Mouse (Mus musculus): ENCODE measurements around the gene Tmem219. TPM values are rescaled to one million over a fixed set of nuclear protein-coding genes. Genes with fewer than 3 reads are reported as not detected.
A peak's percentile ranks its signal among the peaks of the same experiment; 100 is the strongest.

Tmem219 gene
- polyA plus RNA-seq, 1 experiment from 2014 or later = 25.3 TPM

- Histone ChIP-seq H3K9ac (peak within 1 kb of the TSS; percentile 68), H3K36me3 (replicated peaks) (peaks cover 7% of the 10 kb centered on the region), H3K9me3 (no peaks in the 10 kb centered on the region), H3K4me3 (replicated peaks) (peak within 1 kb of the TSS; percentile 50), H3K4me2 (peak within 1 kb of the TSS; percentile 95), H3K27me3 (peaks cover 55% of the 10 kb centered on the region), H3K27ac (peak within 1 kb of the TSS; percentile 81), H3K4me1 (peaks cover 34% of the 10 kb centered on the region)
- under 1% methylated on average over 41 of the region's 42 CpGs for WGBS
- ATAC-seq (ENCODE audit: low FRiP score) = peak; percentile 89
Measured at GRCm38 (mm10) chr7:126949793-126950646, 27.3 kb upstream of the Tmem219 start, which contains the start of gene Sez6l2. Sez6l2 (plus strand) TSS chr7:126950563.

GRCm38 (mm10) chr7:126949403-126949792 is 26.7 kb upstream of the Tmem219 start, which contains the start of gene Asphd1:
Asphd1 (minus strand) TSS chr7:126949582.
- peak; percentile 69 for ATAC-seq (ENCODE audit: low FRiP score)
- H3K9ac ChIP-seq = peak within 1 kb of the TSS; percentile 68
- under 1% methylated on average over 21 of the region's 21 CpGs for WGBS
- peaks cover 34% of the 10 kb centered on the region for H3K4me1 ChIP-seq
- H3K36me3 ChIP-seq (replicated peaks) = peaks cover 13% of the 10 kb centered on the region
- peak within 1 kb of the TSS; percentile 50 for H3K4me3 ChIP-seq (replicated peaks)
- peaks cover 55% of the 10 kb centered on the region for H3K27me3 ChIP-seq
- peak within 1 kb of the TSS; percentile 81 for H3K27ac ChIP-seq
- peak within 1 kb of the TSS; percentile 95 for H3K4me2 ChIP-seq
- no peaks in the 10 kb centered on the region for H3K9me3 ChIP-seq

GRCm38 (mm10) chr7:126948626-126949025 is 25.9 kb upstream of the Tmem219 start:
- peaks cover 52% of the 10 kb centered on the region for H3K27me3 ChIP-seq
- no peak for ATAC-seq (ENCODE audit: low FRiP score)
- H3K4me3 ChIP-seq (replicated peaks) = peak overlapping the region; percentile 50
- peaks cover 21% of the 10 kb centered on the region for H3K36me3 ChIP-seq (replicated peaks)
- peak overlapping the region; percentile 81 for H3K27ac ChIP-seq
- no peaks in the 10 kb centered on the region for H3K9me3 ChIP-seq
- peak overlapping the region; percentile 68; the same call in 1 of the 2 replicates for H3K9ac ChIP-seq
- peaks cover 34% of the 10 kb centered on the region for H3K4me1 ChIP-seq
- WGBS = 83% methylated on average over 10 of the region's 10 CpGs
- H3K4me2 ChIP-seq = peak overlapping the region; percentile 95

GRCm38 (mm10) chr7:126946530-126946929 is 23.8 kb upstream of the Tmem219 start:
- Histone ChIP-seq H3K4me3 (replicated peaks) (no peak overlapping the region), H3K4me1 (peaks cover 31% of the 10 kb centered on the region), H3K9me3 (no peaks in the 10 kb centered on the region), H3K27ac (no peak overlapping the region), H3K4me2 (no peak overlapping the region), H3K27me3 (peaks cover 32% of the 10 kb centered on the region), H3K9ac (no peak overlapping the region; the same call in 1 of the 2 replicates), H3K36me3 (replicated peaks) (peaks cover 31% of the 10 kb centered on the region)
- no peak for ATAC-seq (ENCODE audit: low FRiP score)
- WGBS = 35% methylated on average over 3 of the region's 3 CpGs

- Histone ChIP-seq H3K4me2 (no peak overlapping the region), H3K9me3 (no peaks in the 10 kb centered on the region), H3K27ac (no peak overlapping the region), H3K4me1 (peaks cover 5% of the 10 kb centered on the region; the same call in 1 of the 2 replicates), H3K36me3 (replicated peaks) (peaks cover 42% of the 10 kb centered on the region), H3K9ac (no peak overlapping the region), H3K4me3 (replicated peaks) (no peak overlapping the region), H3K27me3 (no peaks in the 10 kb centered on the region)
- ATAC-seq (ENCODE audit: low FRiP score) = no peak
- WGBS = 63% methylated on average over 5 of the region's 5 CpGs
Measured at GRCm38 (mm10) chr7:126941801-126942200, 19.1 kb upstream of the Tmem219 start.

- Histone ChIP-seq H3K4me2 (no peak overlapping the region), H3K9ac (no peak overlapping the region), H3K9me3 (no peaks in the 10 kb centered on the region), H3K27ac (no peak overlapping the region), H3K4me1 (peaks cover 5% of the 10 kb centered on the region; the same call in 1 of the 2 replicates), H3K27me3 (no peaks in the 10 kb centered on the region), H3K36me3 (replicated peaks) (peaks cover 49% of the 10 kb centered on the region), H3K4me3 (replicated peaks) (no peak overlapping the region)
- 48% methylated on average over 6 of the region's 6 CpGs for WGBS
- no peak for ATAC-seq (ENCODE audit: low FRiP score)
Measured at GRCm38 (mm10) chr7:126941171-126941570, 18.5 kb upstream of the Tmem219 start.

GRCm38 (mm10) chr7:126932652-126933051 is 9.9 kb upstream of the Tmem219 start:
- H3K9me3 ChIP-seq = no peaks in the 10 kb centered on the region
- H3K4me3 ChIP-seq (replicated peaks) = no peak overlapping the region
- no peak overlapping the region for H3K27ac ChIP-seq
- WGBS = 89% methylated on average over 2 of the region's 2 CpGs
- peaks cover 43% of the 10 kb centered on the region for H3K36me3 ChIP-seq (replicated peaks)
- no peak for ATAC-seq (ENCODE audit: low FRiP score)
- H3K4me2 ChIP-seq = no peak overlapping the region
- H3K4me1 ChIP-seq = peaks cover 20% of the 10 kb centered on the region
- no peak overlapping the region for H3K9ac ChIP-seq
- H3K27me3 ChIP-seq = no peaks in the 10 kb centered on the region

- Histone ChIP-seq H3K27me3 (no peaks in the 10 kb centered on the region), H3K4me3 (replicated peaks) (peak overlapping the region; percentile 88), H3K4me2 (peak overlapping the region; percentile 89), H3K36me3 (replicated peaks) (peaks cover 27% of the 10 kb centered on the region), H3K4me1 (peaks cover 20% of the 10 kb centered on the region), H3K27ac (peak overlapping the region; percentile 83), H3K9ac (peak overlapping the region; percentile 91), H3K9me3 (no peaks in the 10 kb centered on the region)
- ATAC-seq (ENCODE audit: low FRiP score) = peak; percentile 77; the same call in 1 of the 2 replicates
- WGBS = under 1% methylated on average over 27 of the region's 27 CpGs
Measured at GRCm38 (mm10) chr7:126929046-126929445, 6.3 kb upstream of the Tmem219 start.

GRCm38 (mm10) chr7:126928384-126929037 is 5.8 kb upstream of the Tmem219 start, which contains the start of gene Kctd13:
Kctd13 (plus strand) TSS chr7:126928879.
- Histone ChIP-seq H3K4me3 (replicated peaks) (peak within 1 kb of the TSS; percentile 88), H3K9ac (peak within 1 kb of the TSS; percentile 91), H3K36me3 (replicated peaks) (peaks cover 24% of the 10 kb centered on the region), H3K27me3 (no peaks in the 10 kb centered on the region), H3K27ac (peak within 1 kb of the TSS; percentile 83), H3K4me2 (peak within 1 kb of the TSS; percentile 89), H3K9me3 (no peaks in the 10 kb centered on the region), H3K4me1 (peaks cover 22% of the 10 kb centered on the region)
- peak; percentile 96 for ATAC-seq (ENCODE audit: low FRiP score)
- 4% methylated on average over 56 of the region's 56 CpGs for WGBS

- ATAC-seq (ENCODE audit: low FRiP score) = no peak
- Histone ChIP-seq H3K4me1 (peaks cover 40% of the 10 kb centered on the region), H3K9me3 (no peaks in the 10 kb centered on the region), H3K4me2 (no peak overlapping the region), H3K27ac (no peak overlapping the region), H3K4me3 (replicated peaks) (no peak overlapping the region), H3K27me3 (no peaks in the 10 kb centered on the region), H3K36me3 (replicated peaks) (peaks cover 8% of the 10 kb centered on the region), H3K9ac (no peak overlapping the region)
- WGBS = 65% methylated on average over 3 of the region's 3 CpGs
Measured at GRCm38 (mm10) chr7:126926299-126926698, 3.6 kb upstream of the Tmem219 start.

GRCm38 (mm10) chr7:126923999-126924398 is 1.3 kb upstream of the Tmem219 start:
- Histone ChIP-seq H3K27me3 (no peaks in the 10 kb centered on the region), H3K9me3 (no peaks in the 10 kb centered on the region), H3K4me3 (replicated peaks) (no peak overlapping the region), H3K36me3 (replicated peaks) (no peaks in the 10 kb centered on the region), H3K27ac (no peak overlapping the region), H3K9ac (no peak overlapping the region), H3K4me2 (no peak overlapping the region), H3K4me1 (peaks cover 32% of the 10 kb centered on the region)
- 64% methylated on average over 5 of the region's 5 CpGs for WGBS
- ATAC-seq (ENCODE audit: low FRiP score) = no peak

- H3K4me3 ChIP-seq (replicated peaks) = no peak overlapping the region
- H3K36me3 ChIP-seq (replicated peaks) = no peaks in the 10 kb centered on the region
- no peak for ATAC-seq (ENCODE audit: low FRiP score)
- H3K4me2 ChIP-seq = peak overlapping the region; percentile 35
- H3K9ac ChIP-seq = no peak overlapping the region; the same call in 1 of the 2 replicates
- H3K27ac ChIP-seq = no peak overlapping the region
- no peaks in the 10 kb centered on the region for H3K27me3 ChIP-seq
- whole genome bisulfite sequencing = 78% methylated on average over 2 of the region's 2 CpGs
- no peaks in the 10 kb centered on the region for H3K9me3 ChIP-seq
- peaks cover 32% of the 10 kb centered on the region for H3K4me1 ChIP-seq
Measured at GRCm38 (mm10) chr7:126921563-126921962, 1.2 kb downstream of the Tmem219 start.

All from forebrain, embryonic 12.5 days (tissue).